Mouse (Mus musculus) mesoderm, embryonic 11.5 days (tissue): ENCODE data around the gene Engase.

Source experiments
- DNase-seq: peaks from one replicate; pipeline ENCODE4 v3.0.0-alpha.2; 2012; ENCODE audit warnings: low read depth, low spot score

Engase gene

GRCm38 (mm10) chr11:118476396-118477373, at the start of gene Engase:
TSS of gene Engase (plus strand) at chr11:118476829.
- peak; percentile 94 for DNase-seq

GRCm38 (mm10) chr11:118427266-118427779, 49.3 kb upstream of the Engase start:
- no peak for DNase-seq

GRCm38 (mm10) chr11:118427986-118428385, 48.6 kb upstream of the Engase start, which contains the start of gene C1qtnf1:
TSS of gene C1qtnf1 (plus strand) at chr11:118428203.
- DNase-seq = no peak

- no peak for DNase-seq
Measured at GRCm38 (mm10) chr11:118428460-118428868, 48.2 kb upstream of the Engase start.

- no peak for DNase-seq
Measured at GRCm38 (mm10) chr11:118428944-118429709, 47.5 kb upstream of the Engase start.

- DNase-seq = no peak
Measured at GRCm38 (mm10) chr11:118430291-118430885, 46.2 kb upstream of the Engase start.

GRCm38 (mm10) chr11:118431100-118431948, 45.3 kb upstream of the Engase start:
- DNase-seq = no peak

- DNase-seq = no peak
Measured at GRCm38 (mm10) chr11:118433398-118433868, 43.2 kb upstream of the Engase start.

- no peak for DNase-seq
Measured at GRCm38 (mm10) chr11:118434093-118434492, 42.5 kb upstream of the Engase start.

- DNase-seq = no peak
Measured at GRCm38 (mm10) chr11:118436471-118436935, 40.1 kb upstream of the Engase start.

GRCm38 (mm10) chr11:118438665-118439414, 37.8 kb upstream of the Engase start:
- DNase-seq = no peak

GRCm38 (mm10) chr11:118442691-118443090, 33.9 kb upstream of the Engase start:
- DNase-seq = no peak

- peak; percentile 66 for DNase-seq
Measured at GRCm38 (mm10) chr11:118443201-118443970, 33.2 kb upstream of the Engase start.

- peak; percentile 87 for DNase-seq
Measured at GRCm38 (mm10) chr11:118445843-118446242, 30.8 kb upstream of the Engase start.

- DNase-seq = no peak
Measured at GRCm38 (mm10) chr11:118447346-118447745, 29.3 kb upstream of the Engase start.

GRCm38 (mm10) chr11:118448385-118448784, 28.2 kb upstream of the Engase start:
- DNase-seq = no peak

- DNase-seq = no peak
Measured at GRCm38 (mm10) chr11:118451211-118451610, 25.4 kb upstream of the Engase start.

GRCm38 (mm10) chr11:118452955-118453354, 23.7 kb upstream of the Engase start:
- no peak for DNase-seq
